Mouse (Mus musculus) thymus, postnatal 10 days (tissue): ENCODE results near the gene Gm5580.
"Not testable (repeated sequence)": the region's sequence is repeated elsewhere in the genome, so short reads cannot be mapped to it uniquely, and the experiment has no call there.

Source experiments
- DNase-seq, 2 experiments: peaks; one replicate each; pipeline ENCODE4 v3.0.0; 2021; ENCODE audit warnings: low spot score in 2 of 2

Gene Gm5580

DNA sequence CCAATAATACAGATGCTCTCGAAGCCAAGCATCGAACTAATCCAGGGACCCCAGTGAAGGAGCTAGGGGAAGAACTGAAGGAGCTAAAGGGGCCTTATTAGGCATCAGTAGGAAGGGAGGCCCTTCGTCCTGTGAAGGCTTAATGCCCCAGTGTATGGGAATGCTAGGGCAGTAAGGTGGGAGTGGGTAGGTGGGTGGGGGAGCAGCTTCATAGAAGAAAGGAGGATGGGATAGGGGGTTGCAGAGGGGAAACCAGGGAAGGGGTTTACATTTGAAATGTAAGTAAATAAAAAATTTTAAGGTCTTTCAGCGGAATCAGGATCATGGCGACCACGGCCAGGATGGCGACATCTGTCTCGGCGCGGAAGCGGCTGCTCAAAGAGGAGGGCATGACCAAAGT lies at the start of gene Gm5580:
Gene Gm5580 (plus strand): TSS at position 301 of the 400 bp plus-strand sequence.
- DNase-seq: not testable (repeated sequence)

DNA sequence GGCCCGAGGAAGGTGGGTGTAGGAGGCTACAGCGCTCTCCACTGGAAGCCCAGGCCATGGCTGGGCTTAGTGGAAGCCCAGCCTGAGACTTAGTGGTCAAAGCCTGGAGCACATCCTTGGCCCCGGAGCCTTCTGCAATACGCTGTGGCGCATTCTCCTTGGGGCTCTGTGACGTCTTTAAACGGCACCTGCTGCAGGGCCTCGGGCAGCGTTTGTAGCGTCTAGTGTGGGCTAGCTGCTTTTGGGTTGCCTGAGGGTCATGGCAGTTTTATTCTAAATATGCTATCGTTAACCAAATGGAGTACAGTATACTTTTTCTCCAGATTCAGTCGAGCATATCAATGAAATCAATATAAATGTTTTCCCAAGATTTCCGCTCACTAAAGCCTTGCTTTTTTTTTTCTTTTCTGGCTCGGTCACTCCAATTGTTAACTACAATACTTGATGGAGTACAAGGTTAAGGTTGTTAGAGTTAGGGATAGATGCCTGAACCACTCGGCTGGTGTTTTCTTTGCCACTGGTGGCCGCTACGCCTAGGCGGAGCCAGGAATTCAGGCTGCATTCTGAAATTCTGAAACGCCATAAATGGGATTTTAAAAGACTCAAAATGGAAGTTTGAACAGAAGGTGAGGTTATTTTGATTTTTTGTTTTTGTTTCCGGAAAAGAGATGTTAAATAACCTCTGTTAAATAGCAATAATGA lies 44.5 kb upstream of the Gm5580 start, which contains the start of gene Olfr212:
Gene Olfr212 (plus strand): TSS at position 215 of the 702 bp plus-strand sequence.
- not testable (repeated sequence) for DNase-seq

DNA sequence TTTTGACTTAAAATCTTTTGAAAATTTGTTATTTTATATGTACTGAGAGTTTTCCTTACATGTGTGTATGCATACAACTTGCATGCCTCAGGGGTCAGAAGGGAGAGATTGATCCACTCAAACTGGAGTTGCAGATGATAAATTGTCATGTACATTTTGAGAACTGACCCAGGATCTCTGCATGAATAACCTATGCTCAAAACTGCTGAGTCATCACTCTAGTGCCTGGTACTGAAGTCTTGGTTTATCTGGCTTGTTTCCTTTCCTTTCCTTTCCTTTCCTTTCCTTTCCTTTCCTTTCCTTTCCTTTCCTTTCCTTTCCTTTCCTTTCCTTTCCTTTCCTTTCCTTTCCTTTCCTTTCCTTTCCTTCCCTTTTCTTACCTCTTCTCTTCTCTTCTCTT lies 36.1 kb upstream of the Gm5580 start:
- no peak for DNase-seq

DNA sequence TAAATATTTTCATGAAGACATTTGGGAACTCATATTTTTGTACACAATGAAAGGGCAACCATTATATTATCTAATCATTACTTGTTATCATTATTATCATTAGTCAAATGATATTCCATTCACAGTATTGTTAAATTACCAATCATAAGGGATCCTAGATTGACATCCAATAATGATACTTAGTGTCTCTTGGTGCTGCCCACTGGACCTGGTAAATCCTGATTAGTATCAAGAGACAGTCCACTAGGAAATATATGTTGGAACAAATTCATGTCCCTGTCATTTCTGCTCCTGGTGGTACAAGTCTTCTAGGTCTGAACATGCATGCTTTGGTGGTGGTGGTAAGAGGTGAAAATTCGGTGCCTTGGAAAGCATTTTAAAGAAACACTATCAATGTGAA lies 12.8 kb upstream of the Gm5580 start, which contains the start of gene Olfr213:
Gene Olfr213 (plus strand): TSS at position 301 of the 400 bp plus-strand sequence.
- DNase-seq: no peak

DNA sequence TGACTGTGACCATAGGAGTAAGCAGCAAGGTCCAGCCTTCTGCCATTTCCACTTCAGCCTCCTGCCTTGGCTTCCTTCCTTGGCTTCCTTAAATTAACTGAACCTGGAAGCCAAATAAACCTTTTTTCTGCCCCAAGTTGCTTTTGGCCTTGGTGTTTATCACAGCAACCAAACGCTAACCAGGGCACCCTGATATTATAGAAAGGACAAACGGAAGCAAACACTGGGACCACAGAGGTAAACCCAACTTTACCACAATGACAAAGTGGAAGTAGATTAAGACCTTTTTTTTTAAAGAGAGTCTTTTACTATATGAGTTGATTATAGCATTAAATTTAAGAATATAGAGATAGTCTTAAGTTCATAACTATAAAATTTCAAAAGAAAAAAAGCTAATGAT lies 8.4 kb upstream of the Gm5580 start:
- no peak for DNase-seq

DNA sequence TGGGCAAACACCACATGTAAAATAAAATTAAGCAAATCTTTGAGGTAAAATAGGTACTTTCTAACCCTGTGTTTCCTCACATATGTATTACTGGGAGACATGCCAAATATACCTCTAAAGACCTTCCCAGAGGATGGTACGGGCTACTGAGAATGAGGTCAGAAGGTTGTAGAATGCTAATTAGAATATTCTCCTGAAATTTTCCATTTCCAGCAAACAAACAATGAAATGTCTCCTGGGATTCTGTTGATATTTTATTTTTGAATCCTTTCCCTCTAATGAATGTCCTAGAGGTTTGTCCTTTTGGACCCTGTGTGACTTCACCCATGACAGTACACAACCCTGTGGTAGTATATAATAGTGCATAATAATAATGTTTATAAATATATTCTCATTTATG lies 3.0 kb downstream of the Gm5580 start, which contains the start of gene Olfr214:
Gene Olfr214 (plus strand): TSS at position 301 of the 400 bp plus-strand sequence.
- DNase-seq: no peak

DNA sequence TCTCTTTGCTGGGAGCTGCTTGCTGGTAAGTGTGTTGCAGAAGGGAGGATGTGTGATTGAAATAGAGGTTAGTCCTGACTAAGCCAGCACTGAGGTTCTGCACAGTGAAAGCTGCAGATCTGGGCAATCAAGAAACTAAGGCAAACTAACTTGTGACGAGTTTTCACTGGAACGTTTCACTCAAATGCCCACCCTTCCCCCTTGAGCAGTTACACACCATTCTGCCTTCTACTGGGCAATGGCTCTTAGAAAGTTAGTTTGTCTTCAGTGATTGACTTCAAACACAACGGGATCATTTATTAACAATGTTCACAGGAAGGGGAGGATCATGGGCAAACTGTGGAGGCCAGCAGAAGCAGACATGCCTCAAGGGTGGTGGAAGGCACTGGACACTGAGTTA lies 4.0 kb downstream of the Gm5580 start:
- no peak for DNase-seq

DNA sequence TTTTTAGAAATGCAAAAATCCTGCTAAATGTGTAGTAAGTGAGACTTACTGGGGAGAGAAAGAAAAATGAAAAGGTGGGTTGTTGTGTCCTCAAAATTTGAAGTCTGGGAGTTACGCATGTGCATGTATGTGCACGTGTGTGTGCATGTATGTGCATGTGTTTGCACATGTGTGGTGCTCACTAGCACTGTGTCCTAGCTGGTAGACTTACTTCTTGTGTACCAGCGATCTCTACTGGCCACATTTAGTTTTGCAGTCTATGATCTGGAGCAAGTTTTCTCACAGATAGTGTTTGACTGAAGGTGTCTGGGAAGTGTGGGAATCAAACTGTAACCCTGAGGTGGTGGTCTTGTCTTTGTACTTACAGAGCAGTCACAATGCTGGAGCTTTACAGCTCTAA lies 18.9 kb downstream of the Gm5580 start:
- peak in 1 of 2 experiments; percentile 12 for DNase-seq

DNA sequence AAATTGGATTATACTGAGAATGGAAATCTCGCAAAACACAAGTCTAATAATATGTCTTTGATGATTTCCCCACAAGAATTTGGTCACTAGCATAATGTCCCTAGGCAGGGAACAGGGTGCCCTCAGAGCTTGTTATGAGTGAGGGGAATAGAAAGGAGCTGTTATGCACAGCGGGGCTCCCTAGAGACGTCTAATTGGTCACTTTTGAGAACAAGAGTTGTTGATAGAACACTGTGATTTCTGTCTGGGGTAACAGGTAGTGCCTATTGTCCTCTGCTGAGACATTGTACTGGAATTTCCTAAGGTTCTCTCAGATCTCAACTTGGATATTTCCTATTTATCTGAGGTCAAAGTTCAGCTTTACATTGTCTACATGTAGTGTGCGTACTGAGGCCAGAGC lies 33.2 kb downstream of the Gm5580 start, which contains the start of gene Olfr215:
Gene Olfr215 (minus strand): TSS at position 101 of the 400 bp plus-strand sequence.
- DNase-seq: no peak

DNA sequence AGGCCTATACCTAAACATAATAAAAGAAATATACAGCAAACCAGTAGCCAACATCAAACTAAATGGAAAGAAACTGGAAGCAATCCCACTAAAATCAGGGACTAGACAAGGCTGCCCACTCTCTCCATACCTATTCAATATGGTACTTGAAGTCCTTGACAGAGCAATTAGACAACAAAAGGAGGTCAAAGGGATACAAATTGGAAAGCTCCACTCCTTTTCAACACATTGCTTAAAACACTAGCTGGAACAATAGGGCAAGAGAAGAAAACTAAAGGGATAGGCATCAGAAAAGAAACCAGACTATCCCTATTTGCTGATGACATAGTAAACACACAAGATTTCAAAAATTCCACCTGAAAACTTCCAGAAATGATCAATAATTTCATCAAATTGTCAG lies 50.0 kb downstream of the Gm5580 start:
- not testable (repeated sequence) for DNase-seq
